Mouse (Mus musculus) lung, embryonic 14.5 days (tissue): ENCODE results near the gene Amt. TPM values are rescaled to one million over a fixed set of nuclear protein-coding genes. Genes with fewer than 3 reads are reported as not detected.
"Not testable (repeated sequence)": the region's sequence is repeated elsewhere in the genome, so short reads cannot be mapped to it uniquely, and the experiment has no call there.

Experiments
- ATAC-seq: fragments of 200-750 bp; cut with Nextera tagmentation; 2 replicates; pipeline ENCODE4 v1.8.0; 2017; ENCODE audit warnings: mild to moderate bottlenecking, moderate TSS enrichment, moderate library complexity; ENCODE audit not compliant: insufficient read depth
- DNase-seq: peaks from one replicate; pipeline ENCODE4 v3.0.0-alpha.2; 2015
- H3K27ac ChIP-seq: fragments of 300-500 bp; sonication (generic); 2 replicates; pipeline ENCODE4 v1.5.1; 2014; ENCODE audit warnings: low read depth, mild to moderate bottlenecking, moderate library complexity
- H3K27me3 ChIP-seq: fragments of 300-500 bp; sonication (generic); 2 replicates; pipeline ENCODE4 v1.6.1; 2014; ENCODE audit warnings: low read length, control low read depth; ENCODE audit not compliant: insufficient read depth
- H3K36me3 ChIP-seq: fragments of 300-500 bp; sonication (generic); 2 replicates; pipeline ENCODE4 v1.6.1; 2014; ENCODE audit warnings: control low read depth; ENCODE audit not compliant: insufficient read depth
- H3K4me1 ChIP-seq: fragments of 300-500 bp; sonication (generic); 2 replicates; pipeline ENCODE4 v1.6.1; 2014; ENCODE audit warnings: antibody characterized with exemption, control low read depth; ENCODE audit not compliant: insufficient read depth
- H3K4me2 ChIP-seq: fragments of 300-500 bp; sonication (generic); 2 replicates; pipeline ENCODE4 v1.6.1; 2014; ENCODE audit warnings: mild to moderate bottlenecking
- H3K4me3 ChIP-seq: fragments of 300-500 bp; sonication (generic); 2 replicates; pipeline ENCODE4 v1.5.1; 2014; ENCODE audit warnings: low read depth, low read length
- H3K9ac ChIP-seq: fragments of 300-500 bp; sonication (generic); 2 replicates; pipeline ENCODE4 v1.6.1; 2014
- H3K9me3 ChIP-seq: fragments of 300-500 bp; sonication (generic); 2 replicates; pipeline ENCODE4 v1.6.1; 2016; ENCODE audit warnings: low read depth, low read length, control low read depth
- CTCF ChIP-seq: IDR thresholded peaks from 2 replicates; pipeline ENCODE4 v1.5.1; 2016; ENCODE audit warnings: antibody characterized with exemption, low read depth
- WGBS: fragments of 180-500 bp; shearing (Covaris S2); extraction: QIAGEN DNeasy Blood & Tissue Kit; methylation state at CpG from one replicate; pipeline ENCODE4 v1.1.7; 2014; 5-methylcytosine and 5-hydroxymethylcytosine counted together
- polyA plus RNA-seq: library from polyadenylated mRNA; unstranded; fragments of >200 nt; fragmentation: Nextera tagmentation; extraction: Ambion mirVana; gene quantifications from 2 replicates; pipeline ENCODE4 v1.2.1, GENCODE M21; 2014

The Amt gene
- polyA plus RNA-seq, 1 experiment from 2014 or later = 20.9 TPM

DNA sequence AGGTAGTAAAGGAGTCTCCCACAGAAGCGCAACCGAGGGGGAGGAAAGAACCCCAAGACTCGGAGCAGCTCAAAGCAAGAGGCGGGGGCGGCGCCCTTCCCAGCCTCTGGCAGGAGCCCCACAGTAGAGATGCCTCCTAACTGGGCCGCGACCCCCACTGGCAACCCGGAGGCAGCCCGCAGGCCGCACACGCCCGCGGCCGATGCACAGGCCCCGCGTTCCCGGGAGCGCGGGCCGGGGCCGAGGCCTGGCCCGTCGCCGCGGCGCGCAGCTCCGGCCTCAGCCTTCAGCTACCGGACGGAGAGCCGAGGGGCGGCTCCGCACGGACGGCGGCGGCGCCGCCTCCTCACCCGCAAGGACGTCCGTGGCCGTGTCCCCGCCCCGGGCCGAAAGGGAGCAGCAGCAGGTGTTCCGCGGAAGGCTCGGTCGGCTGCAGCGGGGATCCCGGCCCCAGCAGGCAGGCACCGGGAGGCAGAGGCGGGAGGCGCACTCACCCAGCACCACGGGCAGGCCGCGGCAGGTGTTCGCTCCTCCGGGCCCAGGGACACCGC lies 33.4 kb upstream of the Amt start:
- Histone ChIP-seq H3K4me1 (peaks cover 19% of the 10 kb centered on the region), H3K36me3 (no peaks in the 10 kb centered on the region), H3K9me3 (no peaks in the 10 kb centered on the region), H3K4me3 (peak overlapping the region; percentile 95), H3K27me3 (no peaks in the 10 kb centered on the region), H3K4me2 (peak overlapping the region; percentile 77), H3K9ac (peak overlapping the region; percentile 88), H3K27ac (peak overlapping the region; percentile 95)
- under 1% methylated on average over 62 of the region's 62 CpGs for WGBS
- ATAC-seq = peak; percentile 47
- no peak for TF ChIP-seq CTCF
- DNase-seq = peak; percentile 49

DNA sequence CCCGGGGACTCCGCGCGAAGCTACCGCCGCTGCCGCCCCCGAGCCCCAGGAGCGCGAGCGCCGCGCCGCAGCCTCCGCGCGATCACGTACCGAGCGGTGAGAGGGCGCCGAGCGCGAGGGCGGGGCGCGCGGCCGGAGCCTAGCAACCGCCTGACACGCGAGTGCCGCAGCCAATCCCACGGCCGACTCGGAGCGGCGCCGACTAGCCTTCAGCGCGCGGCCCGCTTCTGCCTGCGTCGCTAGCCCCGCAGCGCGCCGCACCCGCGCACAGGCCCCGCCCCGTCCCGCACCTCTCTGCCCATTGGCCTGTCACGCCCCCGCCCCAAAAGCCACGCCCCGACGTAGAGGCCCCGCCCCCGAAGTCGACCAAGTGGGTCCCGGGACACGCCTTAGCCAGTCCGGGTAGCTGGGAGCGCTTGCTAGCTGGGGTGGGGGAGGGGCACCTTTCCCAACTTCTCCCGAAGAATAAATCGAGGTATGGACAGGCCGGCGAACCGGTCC lies 32.9 kb upstream of the Amt start, which contains the start of gene Dag1:
Dag1 (minus strand) TSS at position 269 of the 501 bp plus-strand sequence.
- peak within 1 kb of the TSS; percentile 88 for H3K9ac ChIP-seq
- DNase-seq (peak; percentile 96), ATAC-seq (peak; percentile 96)
- H3K36me3 ChIP-seq = no peaks in the 10 kb centered on the region
- no peaks in the 10 kb centered on the region for H3K27me3 ChIP-seq
- peak within 1 kb of the TSS; percentile 95 for H3K27ac ChIP-seq
- H3K4me1 ChIP-seq = peaks cover 19% of the 10 kb centered on the region
- H3K4me2 ChIP-seq = peak within 1 kb of the TSS; percentile 77
- no peak for TF ChIP-seq CTCF
- peak within 1 kb of the TSS; percentile 95 for H3K4me3 ChIP-seq
- WGBS = 0% methylated on average over 56 of the region's 71 CpGs
- H3K9me3 ChIP-seq = no peaks in the 10 kb centered on the region

DNA sequence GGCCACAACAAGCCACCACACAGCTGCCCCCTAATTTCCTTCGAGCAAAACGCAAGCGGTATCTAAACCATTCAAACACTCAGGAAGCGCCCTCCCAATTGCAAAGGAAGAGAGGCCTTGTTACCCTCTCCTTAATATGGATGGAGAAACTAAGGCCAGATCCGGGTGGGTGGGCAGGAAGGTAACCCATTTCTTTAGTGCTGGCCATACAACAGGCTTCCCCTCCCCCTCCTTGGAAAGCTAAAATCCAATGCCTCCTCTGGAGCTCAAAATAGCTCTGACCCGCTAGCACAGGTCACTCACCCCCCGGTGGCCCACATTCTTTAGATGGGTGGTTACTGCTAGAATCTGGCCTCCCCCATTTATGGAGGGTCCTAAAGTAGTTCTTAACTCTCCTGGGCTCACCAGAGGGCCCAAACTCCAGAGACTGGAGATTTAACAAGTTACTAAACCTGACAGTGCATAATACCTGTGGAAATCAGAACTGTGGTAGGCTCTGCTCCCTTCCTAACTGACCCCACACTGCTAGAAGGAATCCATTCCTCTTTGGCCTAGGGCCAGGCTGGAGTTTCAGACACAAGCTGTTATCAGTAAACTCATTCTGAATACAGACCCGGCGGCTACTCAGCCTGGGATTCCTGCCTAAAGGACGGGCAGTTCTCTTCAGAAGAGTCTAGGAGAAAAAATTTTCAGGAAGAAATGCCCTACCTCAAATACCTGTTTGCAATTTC lies 32.3 kb upstream of the Amt start:
- H3K4me3 ChIP-seq = peak overlapping the region; percentile 95
- H3K4me1 ChIP-seq = peaks cover 19% of the 10 kb centered on the region
- 5% methylated on average over 10 of the region's 10 CpGs for WGBS

DNA sequence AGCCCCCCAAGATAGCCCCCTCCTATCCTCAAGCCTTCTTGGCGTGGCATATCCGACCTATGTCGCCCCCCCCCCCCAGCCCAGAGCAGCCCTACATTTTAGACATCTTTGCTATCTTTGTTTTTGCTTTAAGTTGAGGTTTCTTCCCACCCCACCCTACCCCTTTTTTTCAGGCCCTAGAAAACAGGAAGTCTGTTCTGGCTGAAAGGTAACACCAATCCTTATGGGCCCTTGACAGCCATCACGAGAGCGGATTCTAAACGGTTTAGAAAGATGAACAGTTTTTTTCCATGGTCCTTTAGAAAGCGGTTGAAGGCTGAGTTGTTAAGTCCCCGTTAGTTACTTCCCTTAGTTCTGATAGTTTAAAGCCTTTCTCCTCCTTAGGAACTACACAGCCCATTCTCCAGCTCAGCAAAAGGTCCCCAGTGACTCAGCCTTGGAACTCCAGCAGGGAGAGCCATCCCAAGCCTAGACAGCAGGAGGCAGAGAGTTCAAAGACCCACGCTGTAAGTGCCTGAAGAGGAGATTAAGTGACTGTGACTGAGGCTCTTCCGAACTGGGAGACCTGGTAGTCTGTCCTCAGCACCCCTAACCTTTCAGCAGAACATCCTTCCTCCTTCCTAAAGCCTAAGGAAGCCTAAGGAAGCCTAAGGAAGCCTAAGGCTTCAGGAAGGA lies 30.3 kb upstream of the Amt start:
- no peak overlapping the region for H3K27ac ChIP-seq

More for the DNA sequence above, 32.3 kb upstream of the Amt start:
- Histone ChIP-seq H3K27ac (peak overlapping the region; percentile 95), H3K36me3 (no peaks in the 10 kb centered on the region), H3K9ac (peak overlapping the region; percentile 51), H3K27me3 (no peaks in the 10 kb centered on the region), H3K4me2 (peak overlapping the region; percentile 77), H3K9me3 (no peaks in the 10 kb centered on the region)
- DNase-seq (peak; percentile 81), ATAC-seq (peak; percentile 15)
- no peak for TF ChIP-seq CTCF

DNA sequence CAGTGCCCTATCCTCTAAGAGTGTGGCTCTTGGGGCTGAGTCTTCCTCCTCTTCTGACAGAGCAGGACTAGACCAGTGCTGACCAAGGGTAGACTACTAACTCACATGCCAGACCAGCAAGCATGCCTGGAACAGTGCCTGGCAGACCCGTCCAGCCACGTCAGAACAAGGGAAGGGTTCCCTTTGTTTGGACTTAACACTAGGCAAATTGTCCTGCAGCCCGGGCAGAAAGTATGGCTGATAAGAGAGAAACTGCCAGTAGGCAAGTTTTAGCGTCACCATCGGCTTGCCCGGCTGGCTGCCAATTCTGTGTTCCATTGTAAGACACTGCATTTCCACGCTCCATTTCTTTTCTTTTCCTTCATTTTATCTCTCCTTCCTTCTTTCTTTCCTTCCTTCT lies 29.0 kb upstream of the Amt start:
- H3K36me3 ChIP-seq = no peaks in the 10 kb centered on the region
- no peak for ATAC-seq
- H3K27me3 ChIP-seq = no peaks in the 10 kb centered on the region
- H3K27ac ChIP-seq = peak overlapping the region; percentile 18; the same call in 1 of the 2 replicates
- no peaks in the 10 kb centered on the region for H3K9me3 ChIP-seq
- no peak overlapping the region for H3K4me3 ChIP-seq
- H3K9ac ChIP-seq = no peak overlapping the region
- WGBS = 56% methylated on average over 7 of the region's 7 CpGs
- peak; percentile 34 for DNase-seq
- peaks cover 20% of the 10 kb centered on the region for H3K4me1 ChIP-seq
- H3K4me2 ChIP-seq = no peak overlapping the region
- TF ChIP-seq CTCF = no peak

More for the DNA sequence above, 30.3 kb upstream of the Amt start:
- Histone ChIP-seq H3K9ac (no peak overlapping the region), H3K27me3 (no peaks in the 10 kb centered on the region), H3K36me3 (no peaks in the 10 kb centered on the region), H3K9me3 (no peaks in the 10 kb centered on the region), H3K4me3 (no peak overlapping the region), H3K4me2 (no peak overlapping the region), H3K4me1 (peaks cover 19% of the 10 kb centered on the region)
- 57% methylated on average over 10 of the region's 10 CpGs for WGBS
- ATAC-seq (no peak), DNase-seq (no peak)
- TF ChIP-seq CTCF = no peak

DNA sequence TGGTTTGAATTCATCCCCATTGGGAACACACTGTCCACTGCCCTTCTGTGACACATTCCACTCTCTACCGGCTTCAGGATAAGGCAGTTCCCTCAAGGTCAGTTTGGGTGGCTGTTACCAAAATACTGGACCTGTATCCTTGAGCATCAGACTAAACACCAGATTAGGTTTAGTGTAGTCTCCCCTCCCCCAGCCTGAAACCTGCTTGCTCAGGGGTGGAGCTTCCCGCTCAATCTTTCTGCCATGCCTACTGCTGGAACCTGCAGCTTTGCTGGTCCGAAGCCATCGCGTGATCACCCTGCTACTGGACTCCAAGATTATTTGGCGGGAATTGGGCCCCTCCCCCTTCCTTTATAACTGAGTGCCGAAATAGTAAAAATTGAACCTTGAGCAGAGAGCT lies 28.0 kb upstream of the Amt start:
- not testable (repeated sequence) for H3K27ac ChIP-seq, H3K9ac ChIP-seq, DNase-seq, H3K27me3 ChIP-seq, H3K36me3 ChIP-seq, H3K4me2 ChIP-seq, ATAC-seq, H3K9me3 ChIP-seq, H3K4me3 ChIP-seq
- peaks cover 20% of the 10 kb centered on the region for H3K4me1 ChIP-seq
- 62% methylated on average over 6 of the region's 7 CpGs for WGBS

DNA sequence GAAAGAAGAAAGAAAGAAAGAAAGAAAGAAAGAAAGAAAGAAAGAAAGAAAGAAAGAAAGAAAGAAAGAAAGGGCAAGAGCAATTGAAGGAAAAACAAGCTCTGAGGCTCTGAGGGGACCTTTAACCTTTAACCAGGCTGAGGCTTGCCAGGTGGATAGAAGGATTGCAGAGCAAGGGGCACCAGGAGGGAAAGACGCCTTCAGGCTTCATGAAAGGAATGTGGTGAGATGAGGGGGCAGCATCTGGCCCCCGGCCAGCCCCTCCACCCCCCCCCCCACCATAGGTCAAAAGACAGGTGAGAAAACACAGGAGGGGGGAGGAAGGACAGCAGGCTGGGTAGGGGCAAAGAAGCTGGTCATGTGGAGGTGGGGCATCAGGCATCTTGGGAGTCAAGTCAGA lies 24.7 kb upstream of the Amt start:
- H3K4me3 ChIP-seq = no peak overlapping the region
- peak overlapping the region; percentile 36; the same call in 1 of the 2 replicates for H3K27ac ChIP-seq
- H3K27me3 ChIP-seq = no peaks in the 10 kb centered on the region
- no peak overlapping the region for H3K4me2 ChIP-seq
- ATAC-seq (no peak), DNase-seq (no peak)
- H3K36me3 ChIP-seq = no peaks in the 10 kb centered on the region
- H3K9me3 ChIP-seq = no peaks in the 10 kb centered on the region
- peaks cover 6% of the 10 kb centered on the region; the same call in 1 of the 2 replicates for H3K4me1 ChIP-seq
- WGBS = 27% methylated on average over 2 of the region's 2 CpGs
- no peak overlapping the region for H3K9ac ChIP-seq
- no peak for TF ChIP-seq CTCF
